Mouse (Mus musculus): ENCODE results near the gene Sema5a. TPM values are rescaled to one million over a fixed set of nuclear protein-coding genes. Genes with fewer than 3 reads are reported as not detected.

Gene Sema5a
- polyA plus RNA-seq, 1 experiment from 2014 or later, result 10.0 TPM

DNA sequence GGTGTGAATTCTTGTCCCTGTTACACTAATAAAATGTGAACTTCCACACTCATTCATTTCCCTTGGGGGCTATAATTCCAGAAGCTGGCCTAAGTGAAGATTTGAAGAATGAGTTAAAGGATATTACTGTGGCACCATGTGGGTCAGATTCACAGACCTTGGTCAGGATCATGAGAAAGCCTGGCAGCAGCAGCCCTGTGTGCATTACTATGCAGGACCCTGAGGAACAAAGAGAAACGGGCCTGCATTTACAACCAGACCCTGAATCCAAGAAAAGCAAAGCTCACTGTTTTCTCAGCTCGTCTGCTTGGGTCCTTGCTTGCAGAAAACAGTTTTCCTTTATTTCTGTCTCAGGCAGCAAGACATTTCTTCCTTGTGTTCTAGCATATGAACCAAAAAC lies 374.6 kb downstream of the Sema5a start:
- no peaks in the 10 kb centered on the region for H3K36me3 ChIP-seq (ENCODE audit: control insufficient read depth, insufficient read depth, low read length)
- 60% methylated on average over 2 of the region's 2 CpGs for WGBS
- H3K4me2 ChIP-seq (ENCODE audit: low read length), result no peak overlapping the region
- H3K9ac ChIP-seq (ENCODE audit: low read length), result no peak overlapping the region
- H3K9me3 ChIP-seq (ENCODE audit: control insufficient read depth, low read length), result no peaks in the 10 kb centered on the region
- H3K27ac ChIP-seq (replicated peaks in 1 of 2; ENCODE audit: control insufficient read depth in 1 of 2, insufficient read depth in 1 of 2, low read depth in 2 of 2, low read length in 2 of 2), result no peak overlapping the region
- no peak for ATAC-seq (ENCODE audit: insufficient number of reproducible peaks, insufficient read depth, low FRiP score, low read depth)
- no peaks in the 10 kb centered on the region for H3K4me1 ChIP-seq (ENCODE audit: control insufficient read depth in 2 of 2, insufficient read depth in 2 of 2, low read length in 2 of 2)
- H3K27me3 ChIP-seq (ENCODE audit: control insufficient read depth, insufficient read depth, low read length), result no peaks in the 10 kb centered on the region
- no peak overlapping the region for H3K4me3 ChIP-seq (ENCODE audit: control insufficient read depth in 1 of 2, insufficient read depth in 1 of 2, low read depth in 1 of 2, low read length in 2 of 2)

DNA sequence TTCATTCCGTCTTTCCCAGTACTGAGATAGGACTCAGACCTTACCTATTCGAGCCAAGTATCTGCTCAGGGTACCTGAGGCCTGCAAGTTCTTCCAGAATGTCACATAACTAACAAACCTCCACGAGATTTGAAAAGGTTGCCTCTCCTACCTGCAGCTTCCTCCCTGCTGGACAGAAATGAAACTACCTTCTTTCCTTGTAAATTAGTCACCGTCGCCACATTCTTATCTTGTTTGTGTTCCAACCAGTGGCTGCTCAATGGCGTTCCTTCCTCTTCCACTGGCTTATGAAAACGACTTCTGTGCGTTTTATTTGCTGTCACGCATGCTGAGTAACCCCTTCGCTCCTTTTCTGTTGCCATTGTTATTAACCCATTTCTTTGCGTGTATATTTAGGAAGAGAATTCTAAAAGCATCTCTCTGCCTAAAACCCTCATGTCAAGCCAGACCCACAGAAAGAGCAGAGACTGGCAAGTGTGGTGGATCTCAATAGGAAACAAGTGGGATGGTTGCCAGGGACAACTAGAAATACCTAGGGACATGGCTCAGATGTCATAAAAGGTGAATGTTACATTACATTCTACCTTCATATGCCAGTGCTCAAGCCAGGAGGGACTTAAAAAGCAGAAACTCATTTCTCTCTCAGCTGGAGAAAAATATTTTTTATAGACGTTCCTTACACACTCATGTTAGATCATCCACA lies 378.6 kb downstream of the Sema5a start:
- ATAC-seq (ENCODE audit: insufficient number of reproducible peaks, insufficient read depth, low FRiP score, low read depth), result no peak
- Histone ChIP-seq H3K4me2 (ENCODE audit: low read length) (no peak overlapping the region), H3K4me3 (ENCODE audit: control insufficient read depth in 1 of 2, insufficient read depth in 1 of 2, low read depth in 1 of 2, low read length in 2 of 2) (no peak overlapping the region), H3K36me3 (ENCODE audit: control insufficient read depth, insufficient read depth, low read length) (no peaks in the 10 kb centered on the region), H3K27me3 (ENCODE audit: control insufficient read depth, insufficient read depth, low read length) (no peaks in the 10 kb centered on the region), H3K27ac (replicated peaks in 1 of 2; ENCODE audit: control insufficient read depth in 1 of 2, insufficient read depth in 1 of 2, low read depth in 2 of 2, low read length in 2 of 2) (no peak overlapping the region), H3K4me1 (ENCODE audit: control insufficient read depth in 2 of 2, insufficient read depth in 2 of 2, low read length in 2 of 2) (no peaks in the 10 kb centered on the region), H3K9me3 (ENCODE audit: control insufficient read depth, low read length) (no peaks in the 10 kb centered on the region), H3K9ac (ENCODE audit: low read length) (no peak overlapping the region)
- 74% methylated on average over 12 of the region's 12 CpGs for whole genome bisulfite sequencing

DNA sequence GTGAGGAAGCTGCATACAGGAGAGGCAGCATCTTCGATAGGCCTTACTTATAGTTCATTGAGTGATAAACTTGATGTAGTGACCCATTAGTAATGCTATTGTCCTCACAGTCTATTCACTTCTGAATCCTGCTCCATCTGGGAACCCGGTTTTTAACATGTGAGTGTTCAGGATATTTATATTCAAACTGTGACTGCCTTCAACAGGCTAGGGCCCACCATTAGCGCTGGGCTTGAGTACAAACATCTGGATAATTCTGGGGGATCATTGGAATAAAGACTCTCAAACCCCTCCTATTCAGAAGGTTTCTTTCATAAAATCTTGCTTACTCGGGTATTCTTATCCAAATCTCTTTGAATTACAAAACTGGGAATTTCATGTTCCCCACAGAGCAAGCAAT lies 379.5 kb downstream of the Sema5a start:
- no peak for ATAC-seq (ENCODE audit: insufficient number of reproducible peaks, insufficient read depth, low FRiP score, low read depth)
- Histone ChIP-seq H3K9me3 (ENCODE audit: control insufficient read depth, low read length) (no peaks in the 10 kb centered on the region), H3K27ac (replicated peaks in 1 of 2; ENCODE audit: control insufficient read depth in 1 of 2, insufficient read depth in 1 of 2, low read depth in 2 of 2, low read length in 2 of 2) (no peak overlapping the region), H3K9ac (ENCODE audit: low read length) (no peak overlapping the region), H3K4me2 (ENCODE audit: low read length) (no peak overlapping the region), H3K36me3 (ENCODE audit: control insufficient read depth, insufficient read depth, low read length) (no peaks in the 10 kb centered on the region), H3K27me3 (ENCODE audit: control insufficient read depth, insufficient read depth, low read length) (no peaks in the 10 kb centered on the region), H3K4me3 (ENCODE audit: control insufficient read depth in 1 of 2, insufficient read depth in 1 of 2, low read depth in 1 of 2, low read length in 2 of 2) (no peak overlapping the region), H3K4me1 (ENCODE audit: control insufficient read depth in 2 of 2, insufficient read depth in 2 of 2, low read length in 2 of 2) (no peaks in the 10 kb centered on the region)
- WGBS, result 84% methylated on average over 4 of the region's 4 CpGs

DNA sequence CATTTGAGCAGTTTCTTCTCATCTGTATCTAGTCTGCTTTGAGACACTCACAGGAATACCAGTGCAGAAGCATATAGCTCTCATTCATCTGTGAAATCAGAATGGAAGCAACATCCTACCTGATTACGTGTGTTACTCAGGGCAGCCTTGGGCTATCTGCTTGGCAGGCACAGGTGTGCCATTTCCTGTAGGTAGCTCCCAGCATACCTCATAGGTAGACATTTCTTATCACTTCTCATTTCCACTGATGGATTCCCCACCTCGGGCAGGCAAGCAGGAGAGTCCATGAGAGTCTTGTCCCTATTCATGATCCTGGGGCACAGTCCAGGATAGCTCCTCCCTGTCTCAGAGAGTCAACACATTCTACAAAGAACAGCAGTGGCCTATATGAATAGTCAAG lies 381.4 kb downstream of the Sema5a start:
- H3K4me1 ChIP-seq (ENCODE audit: control insufficient read depth in 2 of 2, insufficient read depth in 2 of 2, low read length in 2 of 2), result peaks cover under 1 to 1% of the 10 kb centered on the region in 2 experiments; a peak in 2 of 4 replicates
- no peak overlapping the region for H3K4me3 ChIP-seq (ENCODE audit: control insufficient read depth in 1 of 2, insufficient read depth in 1 of 2, low read depth in 1 of 2, low read length in 2 of 2)
- 78% methylated on average over 2 of the region's 2 CpGs for WGBS
- H3K36me3 ChIP-seq (ENCODE audit: control insufficient read depth, insufficient read depth, low read length), result no peaks in the 10 kb centered on the region
- no peak overlapping the region for H3K9ac ChIP-seq (ENCODE audit: low read length)
- H3K4me2 ChIP-seq (ENCODE audit: low read length), result no peak overlapping the region
- no peak for ATAC-seq (ENCODE audit: insufficient number of reproducible peaks, insufficient read depth, low FRiP score, low read depth)
- H3K9me3 ChIP-seq (ENCODE audit: control insufficient read depth, low read length), result no peaks in the 10 kb centered on the region
- H3K27ac ChIP-seq (replicated peaks in 1 of 2; ENCODE audit: control insufficient read depth in 1 of 2, insufficient read depth in 1 of 2, low read depth in 2 of 2, low read length in 2 of 2), result no peak overlapping the region
- H3K27me3 ChIP-seq (ENCODE audit: control insufficient read depth, insufficient read depth, low read length), result no peaks in the 10 kb centered on the region

DNA sequence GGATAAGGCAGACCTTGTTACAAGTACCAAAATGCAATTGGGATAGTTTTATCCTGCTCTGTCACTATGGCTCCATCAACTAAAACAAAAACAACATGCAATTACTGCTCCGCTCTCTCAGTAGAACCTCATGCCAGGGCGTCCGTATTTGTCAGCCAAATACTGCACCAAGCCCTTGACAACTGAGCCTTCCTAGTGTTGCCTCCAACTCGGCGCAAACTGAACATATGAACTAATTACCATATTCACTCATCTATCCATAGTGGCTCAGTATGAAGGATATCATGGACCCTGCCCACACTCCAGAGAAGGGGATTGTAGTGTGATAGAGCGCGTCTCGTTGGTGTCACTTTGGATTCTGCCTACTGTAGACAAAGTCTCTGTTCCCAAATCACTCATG lies 389.1 kb downstream of the Sema5a start:
- H3K27me3 ChIP-seq (ENCODE audit: control insufficient read depth, insufficient read depth, low read length), result no peaks in the 10 kb centered on the region
- no peaks in the 10 kb centered on the region for H3K36me3 ChIP-seq (ENCODE audit: control insufficient read depth, insufficient read depth, low read length)
- 93% methylated on average over 8 of the region's 8 CpGs for WGBS

DNA sequence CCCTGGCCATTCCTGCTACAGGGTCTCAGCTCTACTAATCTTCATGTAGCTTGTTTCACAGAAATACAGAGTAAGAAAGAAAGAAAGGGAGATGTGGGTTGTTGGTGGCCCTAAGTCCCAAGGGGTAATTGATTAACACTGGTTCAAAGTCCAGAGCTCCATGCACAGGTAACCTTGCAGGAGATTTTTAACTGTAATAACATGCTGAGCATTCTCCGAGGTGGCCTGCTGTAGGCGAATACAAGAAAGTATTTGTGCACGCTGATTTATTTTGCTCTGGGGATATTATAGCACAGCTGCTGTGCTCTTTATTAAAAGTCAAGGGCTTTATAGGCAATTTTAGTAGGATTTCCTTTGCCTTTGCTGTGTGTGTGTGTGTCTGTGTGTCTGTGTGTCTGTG lies 393.3 kb downstream of the Sema5a start:
- no peak for ATAC-seq (ENCODE audit: insufficient number of reproducible peaks, insufficient read depth, low FRiP score, low read depth)
- 91% methylated on average over 3 of the region's 3 CpGs for WGBS
- Histone ChIP-seq H3K4me1 (ENCODE audit: control insufficient read depth in 2 of 2, insufficient read depth in 2 of 2, low read length in 2 of 2) (no peaks in the 10 kb centered on the region), H3K27ac (replicated peaks in 1 of 2; ENCODE audit: control insufficient read depth in 1 of 2, insufficient read depth in 1 of 2, low read depth in 2 of 2, low read length in 2 of 2) (no peak overlapping the region), H3K4me2 (ENCODE audit: low read length) (no peak overlapping the region), H3K9me3 (ENCODE audit: control insufficient read depth, low read length) (no peaks in the 10 kb centered on the region), H3K27me3 (ENCODE audit: control insufficient read depth, insufficient read depth, low read length) (no peaks in the 10 kb centered on the region), H3K36me3 (ENCODE audit: control insufficient read depth, insufficient read depth, low read length) (no peaks in the 10 kb centered on the region), H3K9ac (ENCODE audit: low read length) (no peak overlapping the region), H3K4me3 (ENCODE audit: control insufficient read depth in 1 of 2, insufficient read depth in 1 of 2, low read depth in 1 of 2, low read length in 2 of 2) (no peak overlapping the region)

More for the DNA sequence above, 389.1 kb downstream of the Sema5a start:
- no peak overlapping the region for H3K27ac ChIP-seq (replicated peaks in 1 of 2; ENCODE audit: control insufficient read depth in 1 of 2, insufficient read depth in 1 of 2, low read depth in 2 of 2, low read length in 2 of 2)
- H3K4me1 ChIP-seq (ENCODE audit: control insufficient read depth in 2 of 2, insufficient read depth in 2 of 2, low read length in 2 of 2), result peaks cover 4 to 7% of the 10 kb centered on the region in 2 experiments; a peak in 2 of 4 replicates
- H3K4me2 ChIP-seq (ENCODE audit: low read length), result no peak overlapping the region
- no peaks in the 10 kb centered on the region for H3K9me3 ChIP-seq (ENCODE audit: control insufficient read depth, low read length)
- H3K9ac ChIP-seq (ENCODE audit: low read length), result no peak overlapping the region
- H3K4me3 ChIP-seq (ENCODE audit: control insufficient read depth in 1 of 2, insufficient read depth in 1 of 2, low read depth in 1 of 2, low read length in 2 of 2), result no peak overlapping the region
- ATAC-seq (ENCODE audit: insufficient number of reproducible peaks, insufficient read depth, low FRiP score, low read depth), result no peak

DNA sequence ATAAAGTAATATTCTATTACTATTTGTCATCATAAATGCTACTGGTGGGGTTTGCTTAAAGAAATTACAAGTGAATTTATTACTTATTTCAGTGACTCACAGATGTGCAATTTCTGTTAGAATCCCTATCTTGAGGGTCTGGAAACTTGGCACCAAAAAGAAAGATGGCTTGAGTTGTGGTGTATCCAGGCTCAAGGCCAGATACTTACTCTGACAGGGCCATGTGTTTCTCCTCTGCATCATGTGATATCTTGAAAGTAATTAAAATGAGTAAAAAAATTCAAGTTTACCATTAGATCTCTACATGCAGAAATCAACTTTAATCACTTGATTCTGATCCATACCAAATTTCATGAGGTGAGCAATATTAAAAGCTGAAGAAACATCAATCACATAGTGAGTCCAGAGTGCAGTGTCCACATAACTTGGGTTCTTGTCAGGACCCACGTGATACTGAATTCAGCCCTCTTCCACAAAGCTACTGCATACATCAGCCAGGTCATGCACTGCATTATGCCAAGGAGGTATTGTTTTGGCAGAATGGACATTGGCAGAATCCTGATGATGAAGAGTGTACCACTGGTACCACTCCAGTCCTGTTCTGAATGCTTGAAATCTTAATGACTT lies 402.6 kb downstream of the Sema5a start:
- Histone ChIP-seq H3K4me2 (ENCODE audit: low read length) (no peak overlapping the region), H3K27ac (replicated peaks in 1 of 2; ENCODE audit: control insufficient read depth in 1 of 2, insufficient read depth in 1 of 2, low read depth in 2 of 2, low read length in 2 of 2) (no peak overlapping the region), H3K9me3 (ENCODE audit: control insufficient read depth, low read length) (no peaks in the 10 kb centered on the region), H3K4me3 (ENCODE audit: control insufficient read depth in 1 of 2, insufficient read depth in 1 of 2, low read depth in 1 of 2, low read length in 2 of 2) (no peak overlapping the region), H3K9ac (ENCODE audit: low read length) (no peak overlapping the region), H3K36me3 (ENCODE audit: control insufficient read depth, insufficient read depth, low read length) (no peaks in the 10 kb centered on the region), H3K4me1 (ENCODE audit: control insufficient read depth in 2 of 2, insufficient read depth in 2 of 2, low read length in 2 of 2) (peaks cover 0 to 4% of the 10 kb centered on the region in 2 experiments; a peak in 1 of 4 replicates), H3K27me3 (ENCODE audit: control insufficient read depth, insufficient read depth, low read length) (no peaks in the 10 kb centered on the region)
- ATAC-seq (ENCODE audit: insufficient number of reproducible peaks, insufficient read depth, low FRiP score, low read depth), result no peak
- WGBS, result 61% methylated on average over 1 of the region's 1 CpGs

Measured in heart, embryonic 14.5 days (tissue).